Mouse (Mus musculus) kidney, embryonic 16.5 days (tissue): ENCODE measurements at regions not wholly inside any gene's neighbourhood (a gene's known extent, or its start where the extent isn't known, plus 50 kb on each side); places are given as distances from the start of the nearest gene placed in this dataset.

Source experiments
- ATAC-seq: fragments of 200-750 bp; cut with Nextera tagmentation; 2 replicates; pipeline ENCODE4 v1.8.0; 2017; ENCODE audit warnings: moderate TSS enrichment; ENCODE audit not compliant: low FRiP score, low TSS enrichment
- H3K27ac ChIP-seq: fragments of 300-500 bp; sonication (generic); 2 replicates; pipeline ENCODE4 v1.5.1; 2014; ENCODE audit warnings: low read length
- H3K27me3 ChIP-seq: fragments of 300-500 bp; sonication (generic); 2 replicates; pipeline ENCODE4 v1.6.1; 2014; ENCODE audit warnings: low read length, control low read depth, mixed read lengths; ENCODE audit not compliant: insufficient read depth
- H3K36me3 ChIP-seq: fragments of 300-500 bp; sonication (generic); 2 replicates; pipeline ENCODE4 v1.6.1; 2014; ENCODE audit warnings: low read length, control low read depth, mixed read lengths; ENCODE audit not compliant: insufficient read depth
- H3K4me1 ChIP-seq: fragments of 300-500 bp; sonication (generic); 2 replicates; pipeline ENCODE4 v1.6.1; 2014; ENCODE audit warnings: low read length, control low read depth, mixed read lengths; ENCODE audit not compliant: insufficient read depth
- H3K4me2 ChIP-seq: fragments of 300-500 bp; sonication (generic); replicated peaks from 2 replicates; pipeline ENCODE4 v1.6.1; 2014; ENCODE audit warnings: low read depth, low read length
- H3K4me3 ChIP-seq: fragments of 300-500 bp; sonication (generic); 2 replicates; pipeline ENCODE4 v1.5.1; 2014; ENCODE audit warnings: mild to moderate bottlenecking, low read length
- H3K9ac ChIP-seq: fragments of 300-500 bp; sonication (generic); replicated peaks from 2 replicates; pipeline ENCODE4 v1.6.1; 2014; ENCODE audit warnings: low read length
- H3K9me3 ChIP-seq: fragments of 300-500 bp; sonication (generic); 2 replicates; pipeline ENCODE4 v1.6.1; 2016; ENCODE audit warnings: low read length, control low read depth
- WGBS: fragments of 180-500 bp; shearing (Covaris S2); extraction: QIAGEN DNeasy Blood & Tissue Kit; methylation state at CpG from one replicate; pipeline ENCODE4 v1.1.7; 2014; 5-methylcytosine and 5-hydroxymethylcytosine counted together

GRCm38 (mm10) chr3:126011269-126011668 is 72.8 kb upstream of the Ugt8a start:
- no peak overlapping the region for H3K9ac ChIP-seq
- H3K4me2 ChIP-seq, result no peak overlapping the region
- no peaks in the 10 kb centered on the region for H3K27me3 ChIP-seq
- no peak overlapping the region for H3K4me3 ChIP-seq
- no peaks in the 10 kb centered on the region for H3K36me3 ChIP-seq
- no peaks in the 10 kb centered on the region for H3K9me3 ChIP-seq
- H3K27ac ChIP-seq, result no peak overlapping the region
- ATAC-seq, result no peak
- H3K4me1 ChIP-seq, result no peaks in the 10 kb centered on the region

GRCm38 (mm10) chr3:126016166-126016565 is 77.7 kb upstream of the Ugt8a start:
- Histone ChIP-seq H3K9ac (no peak overlapping the region), H3K36me3 (no peaks in the 10 kb centered on the region), H3K9me3 (no peaks in the 10 kb centered on the region), H3K4me1 (no peaks in the 10 kb centered on the region), H3K4me3 (no peak overlapping the region), H3K27ac (no peak overlapping the region), H3K4me2 (no peak overlapping the region), H3K27me3 (no peaks in the 10 kb centered on the region)
- no peak for ATAC-seq
- WGBS, result 84% methylated on average over 4 of the region's 4 CpGs

GRCm38 (mm10) chr3:126044327-126044726 is 105.9 kb upstream of the Ugt8a start:
- no peaks in the 10 kb centered on the region for H3K4me1 ChIP-seq
- H3K27ac ChIP-seq, result no peak overlapping the region
- H3K9ac ChIP-seq, result no peak overlapping the region
- H3K9me3 ChIP-seq, result no peaks in the 10 kb centered on the region
- peak; percentile 87 for ATAC-seq
- 24% methylated on average over 3 of the region's 3 CpGs for WGBS
- H3K4me2 ChIP-seq, result no peak overlapping the region
- H3K4me3 ChIP-seq, result no peak overlapping the region
- H3K27me3 ChIP-seq, result no peaks in the 10 kb centered on the region
- no peaks in the 10 kb centered on the region for H3K36me3 ChIP-seq

DNA sequence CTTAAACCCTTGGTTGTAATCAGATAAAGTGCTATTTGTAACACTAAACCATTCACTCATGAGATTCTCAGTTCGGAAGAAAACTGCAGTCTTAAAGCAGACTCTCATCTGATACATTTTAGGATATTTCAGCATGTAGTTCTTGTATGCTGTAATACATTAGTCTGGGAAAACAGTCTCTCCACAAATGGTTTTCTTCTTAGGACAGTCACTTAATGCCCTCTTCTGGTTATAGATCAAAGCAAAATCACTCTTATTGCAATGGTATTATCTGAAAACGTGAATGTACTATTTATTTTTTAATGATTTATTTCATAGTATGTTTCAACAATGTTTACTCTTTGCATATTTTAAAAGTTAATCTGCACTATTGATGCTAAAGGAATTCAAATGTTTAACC is 106.4 kb upstream of the Ugt8a start:
- WGBS, result 36% methylated on average over 2 of the region's 2 CpGs
- no peak overlapping the region for H3K27ac ChIP-seq
- no peak; the same call in 1 of the 2 replicates for ATAC-seq

DNA sequence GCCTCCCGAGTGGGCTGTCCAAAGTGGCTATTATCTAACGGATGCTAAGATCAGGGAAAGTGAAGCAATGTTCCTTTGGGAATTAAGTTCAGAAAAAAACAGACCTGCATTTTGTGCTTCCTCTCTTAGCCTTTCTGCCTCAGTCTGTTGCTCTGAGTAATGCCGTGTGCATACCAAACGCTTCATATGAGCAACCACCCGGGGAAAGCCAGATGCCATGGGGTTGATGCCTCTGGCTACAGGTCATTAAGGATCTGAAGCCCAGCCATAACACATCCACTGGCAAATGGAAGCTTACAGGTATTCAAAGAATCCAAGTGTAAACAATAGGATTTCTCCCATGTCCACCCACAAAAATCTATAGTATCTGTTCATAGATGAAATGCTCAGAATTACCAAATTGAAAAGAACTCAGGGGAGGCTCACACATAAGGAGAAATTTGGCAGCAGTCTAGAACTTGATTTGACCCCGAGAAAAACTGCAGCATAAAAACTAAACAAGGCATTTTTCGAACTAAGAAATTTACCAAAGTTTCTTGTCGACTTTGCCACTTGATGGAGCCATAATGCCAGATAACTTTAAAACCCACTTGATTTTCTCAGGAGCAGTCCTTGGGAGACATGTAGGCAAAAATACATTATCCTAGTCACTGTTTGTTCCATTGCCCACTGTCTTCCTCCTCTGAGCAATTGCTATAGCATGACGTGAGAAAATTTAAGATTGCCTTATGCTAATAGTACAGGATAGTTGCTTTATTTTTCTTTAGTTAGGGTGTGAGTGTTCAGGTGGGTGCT is 107.8 kb upstream of the Ugt8a start:
- H3K4me3 ChIP-seq, result no peak overlapping the region
- ATAC-seq, result peak; percentile 70; the same call in 1 of the 2 replicates
- no peaks in the 10 kb centered on the region for H3K9me3 ChIP-seq
- 46% methylated on average over 9 of the region's 9 CpGs for WGBS
- H3K27ac ChIP-seq, result no peak overlapping the region
- H3K4me1 ChIP-seq, result no peaks in the 10 kb centered on the region
- H3K9ac ChIP-seq, result no peak overlapping the region
- no peaks in the 10 kb centered on the region for H3K27me3 ChIP-seq
- H3K36me3 ChIP-seq, result no peaks in the 10 kb centered on the region
- no peak overlapping the region for H3K4me2 ChIP-seq

More for the DNA sequence above, 106.4 kb upstream of the Ugt8a start:
- H3K36me3 ChIP-seq, result no peaks in the 10 kb centered on the region
- no peaks in the 10 kb centered on the region for H3K9me3 ChIP-seq
- no peaks in the 10 kb centered on the region for H3K4me1 ChIP-seq
- H3K9ac ChIP-seq, result no peak overlapping the region
- no peak overlapping the region for H3K4me3 ChIP-seq
- H3K27me3 ChIP-seq, result no peaks in the 10 kb centered on the region
- no peak overlapping the region for H3K4me2 ChIP-seq

- Histone ChIP-seq H3K4me1 (no peaks in the 10 kb centered on the region), H3K9ac (no peak overlapping the region), H3K4me2 (no peak overlapping the region), H3K9me3 (no peaks in the 10 kb centered on the region), H3K4me3 (no peak overlapping the region), H3K36me3 (no peaks in the 10 kb centered on the region), H3K27ac (0 out of 2 replicates have a peak overlapping the region, but pooled peaks have one; percentile 43), H3K27me3 (no peaks in the 10 kb centered on the region)
- peak; percentile 59; the same call in 1 of the 2 replicates for ATAC-seq
These were observed 120.2 kb upstream of the Ugt8a start for GRCm38 (mm10) chr3:126058585-126058984.

- Histone ChIP-seq H3K27ac (no peak overlapping the region), H3K27me3 (no peaks in the 10 kb centered on the region), H3K4me1 (no peaks in the 10 kb centered on the region), H3K4me3 (no peak overlapping the region), H3K4me2 (no peak overlapping the region), H3K36me3 (no peaks in the 10 kb centered on the region), H3K9ac (no peak overlapping the region), H3K9me3 (0 out of 2 replicates have a peak, but pooled peaks cover 3% of the 10 kb centered on the region)
- no peak for ATAC-seq
- 98% methylated on average over 2 of the region's 2 CpGs for WGBS
These were observed 166.7 kb upstream of the Ugt8a start for GRCm38 (mm10) chr3:126105086-126105485.

DNA sequence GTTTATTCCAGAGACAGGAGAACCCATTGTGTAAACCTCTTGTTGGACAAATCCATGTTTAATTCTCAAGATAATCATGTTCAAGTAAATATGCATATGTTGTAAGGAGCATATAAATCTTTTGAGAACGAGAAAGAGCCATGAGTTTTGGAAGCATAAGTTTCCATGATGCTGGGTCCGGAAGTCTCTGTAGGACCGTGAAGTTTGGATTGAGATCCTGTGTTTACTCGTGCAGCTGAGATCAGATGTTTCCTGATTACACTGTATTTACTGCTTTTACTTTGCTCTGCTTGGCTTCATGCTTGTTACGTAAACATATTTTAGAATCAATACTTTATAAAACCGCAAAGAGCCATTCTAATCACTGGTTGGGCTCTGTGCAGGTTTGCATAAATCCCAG is 171.0 kb upstream of the Ugt8a start:
- Histone ChIP-seq H3K9me3 (0 out of 2 replicates have a peak, but pooled peaks cover 3% of the 10 kb centered on the region), H3K27me3 (no peaks in the 10 kb centered on the region), H3K27ac (no peak overlapping the region), H3K36me3 (no peaks in the 10 kb centered on the region), H3K4me2 (no peak overlapping the region), H3K4me3 (no peak overlapping the region), H3K4me1 (no peaks in the 10 kb centered on the region), H3K9ac (no peak overlapping the region)
- no peak for ATAC-seq
- 84% methylated on average over 6 of the region's 6 CpGs for WGBS

- Histone ChIP-seq H3K4me2 (no peak overlapping the region), H3K36me3 (no peaks in the 10 kb centered on the region), H3K27me3 (no peaks in the 10 kb centered on the region), H3K27ac (no peak overlapping the region), H3K4me1 (no peaks in the 10 kb centered on the region), H3K4me3 (no peak overlapping the region), H3K9me3 (no peaks in the 10 kb centered on the region), H3K9ac (no peak overlapping the region)
- ATAC-seq, result no peak
- 65% methylated on average over 2 of the region's 2 CpGs for WGBS
These were observed 179.4 kb upstream of the Ugt8a start for GRCm38 (mm10) chr3:126117849-126118248.
